Mouse (Mus musculus) hindbrain, embryonic 10.5 days (tissue): Measurements from ENCODE around the gene Dnase1l1. TPM values are rescaled to one million over a fixed set of nuclear protein-coding genes. Genes with fewer than 3 reads are reported as not detected.
A peak's percentile ranks its signal among the peaks of the same experiment; 100 is the strongest.

Experiments used
- DNase-seq: peaks from one replicate; pipeline ENCODE4 v3.0.0-alpha.2; 2017; ENCODE audit warnings: low spot score
- H3K27ac ChIP-seq: fragments of 300-500 bp; sonication (generic); 2 replicates; pipeline ENCODE4 v1.5.1; 2016; ENCODE audit warnings: mild to moderate bottlenecking, moderate library complexity
- H3K27me3 ChIP-seq: fragments of 300-500 bp; sonication (generic); 2 replicates; pipeline ENCODE4 v1.6.1; 2016; ENCODE audit warnings: mild to moderate bottlenecking; ENCODE audit not compliant: poor library complexity, insufficient read depth, severe bottlenecking
- H3K36me3 ChIP-seq: fragments of 300-500 bp; sonication (generic); 2 replicates; pipeline ENCODE4 v1.6.1; 2016; ENCODE audit warnings: mild to moderate bottlenecking, moderate library complexity
- H3K4me1 ChIP-seq: fragments of 300-500 bp; sonication (generic); replicated peaks from 2 replicates; pipeline ENCODE4 v1.6.1; 2016; ENCODE audit warnings: mild to moderate bottlenecking
- H3K4me3 ChIP-seq: fragments of 300-500 bp; sonication (generic); 2 replicates; pipeline ENCODE4 v1.5.1; 2016; ENCODE audit warnings: mild to moderate bottlenecking, moderate library complexity
- H3K9me3 ChIP-seq: fragments of 300-500 bp; sonication (generic); 2 replicates; pipeline ENCODE4 v1.6.1; 2016; ENCODE audit warnings: mild to moderate bottlenecking, moderate library complexity
- WGBS: fragments of 180-500 bp; shearing (Covaris S2); methylation state at CpG from one replicate; pipeline ENCODE4 v1.1.7; 2016; 5-methylcytosine and 5-hydroxymethylcytosine counted together
- polyA plus RNA-seq: library from polyadenylated mRNA; unstranded; fragments of >200 nt; fragmentation: Nextera tagmentation; extraction: Ambion mirVana; gene quantifications from 2 replicates; pipeline ENCODE4 v1.2.1, GENCODE M21; 2016

Gene Dnase1l1
- polyA plus RNA-seq, 1 experiment from 2014 or later: 5.2 TPM

DNA sequence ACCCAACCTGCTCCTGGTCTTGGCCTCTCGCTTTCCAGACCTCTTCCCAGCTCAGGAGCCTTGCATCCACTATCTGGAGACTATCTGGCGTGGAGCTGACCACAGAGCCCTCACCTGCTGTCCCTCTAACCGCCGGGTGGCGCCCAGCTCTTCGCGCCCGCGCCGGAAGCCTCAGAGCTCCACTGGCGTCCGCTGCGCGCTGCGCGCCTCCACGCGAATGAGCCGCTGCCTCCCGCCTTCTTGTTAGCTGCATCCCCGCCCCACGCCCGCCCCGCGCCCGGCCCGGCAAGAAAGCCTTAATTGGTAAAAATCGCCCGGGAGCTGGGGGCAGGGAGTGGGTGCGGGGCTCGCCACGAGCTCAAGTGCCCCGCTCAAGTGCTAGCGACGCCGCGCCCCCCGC, 32.5 kb downstream of the Dnase1l1 start, which contains the start of gene Flna:
Gene Flna, minus strand, starts transcription at position 206 of the 400 bp plus-strand sequence.
- H3K9me3 ChIP-seq: no peaks in the 10 kb centered on the region; the same call in 1 of the 2 replicates
- peaks cover 10% of the 10 kb centered on the region for H3K4me1 ChIP-seq
- H3K27ac ChIP-seq: peak within 1 kb of the TSS; percentile 87
- no peaks in the 10 kb centered on the region for H3K36me3 ChIP-seq
- peaks cover 6% of the 10 kb centered on the region; the same call in 1 of the 2 replicates for H3K27me3 ChIP-seq
- 24% methylated on average over 38 of the region's 38 CpGs for WGBS
- peak; percentile 62 for DNase-seq
- H3K4me3 ChIP-seq: peak within 1 kb of the TSS; percentile 60

DNA sequence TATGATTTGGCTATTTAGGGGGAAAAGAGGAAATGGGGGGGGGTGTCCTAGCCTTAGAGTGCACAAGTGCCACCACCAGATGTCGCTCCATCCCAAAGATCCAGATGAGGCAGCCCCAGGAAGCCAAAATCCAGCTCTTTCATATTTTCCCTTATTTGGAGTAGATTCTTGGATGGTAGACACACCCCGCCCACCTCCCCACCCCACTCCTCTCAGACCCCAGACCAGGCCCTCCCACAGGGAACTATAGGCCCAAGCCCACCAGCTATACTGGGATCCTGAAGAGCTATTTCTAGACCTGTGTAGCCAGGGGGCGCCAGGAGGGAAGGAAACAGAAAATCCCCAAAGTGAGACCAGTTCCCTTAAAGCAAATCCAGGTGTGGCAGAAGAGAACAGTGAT, 33.5 kb downstream of the Dnase1l1 start:
- H3K27me3 ChIP-seq: peaks cover 6% of the 10 kb centered on the region; the same call in 1 of the 2 replicates
- no peaks in the 10 kb centered on the region; the same call in 1 of the 2 replicates for H3K9me3 ChIP-seq
- H3K27ac ChIP-seq: no peak overlapping the region
- H3K36me3 ChIP-seq: peaks cover 5% of the 10 kb centered on the region; the same call in 1 of the 2 replicates
- peak; percentile 64 for DNase-seq
- peaks cover 14% of the 10 kb centered on the region for H3K4me1 ChIP-seq
- WGBS: 19% methylated on average over 3 of the region's 3 CpGs
- H3K4me3 ChIP-seq: no peak overlapping the region

GRCm38 (mm10) chrX:74246693-74247092, 35.4 kb downstream of the Dnase1l1 start:
- 20% methylated on average over 15 of the region's 15 CpGs for WGBS
- H3K36me3 ChIP-seq: peaks cover 24% of the 10 kb centered on the region
- H3K27me3 ChIP-seq: peaks cover 6% of the 10 kb centered on the region; the same call in 1 of the 2 replicates
- peak overlapping the region; percentile 94 for H3K27ac ChIP-seq
- peak overlapping the region; percentile 66 for H3K4me3 ChIP-seq
- H3K4me1 ChIP-seq: peaks cover 16% of the 10 kb centered on the region
- no peak for DNase-seq
- H3K9me3 ChIP-seq: no peaks in the 10 kb centered on the region; the same call in 1 of the 2 replicates

GRCm38 (mm10) chrX:74246213-74246681, 35.9 kb downstream of the Dnase1l1 start:
- Histone ChIP-seq H3K36me3 (peaks cover 29% of the 10 kb centered on the region), H3K4me1 (peaks cover 16% of the 10 kb centered on the region), H3K9me3 (no peaks in the 10 kb centered on the region; the same call in 1 of the 2 replicates), H3K4me3 (peak overlapping the region; percentile 66), H3K27ac (peak overlapping the region; percentile 94), H3K27me3 (peaks cover 6% of the 10 kb centered on the region; the same call in 1 of the 2 replicates)
- peak; percentile 86 for DNase-seq
- WGBS: 15% methylated on average over 38 of the region's 38 CpGs

GRCm38 (mm10) chrX:74245687-74246086, 36.5 kb downstream of the Dnase1l1 start:
- Histone ChIP-seq H3K4me1 (peaks cover 16% of the 10 kb centered on the region), H3K27me3 (peaks cover 4% of the 10 kb centered on the region; the same call in 1 of the 2 replicates), H3K4me3 (peak overlapping the region; percentile 66), H3K27ac (peak overlapping the region; percentile 94), H3K36me3 (peaks cover 34% of the 10 kb centered on the region), H3K9me3 (no peaks in the 10 kb centered on the region; the same call in 1 of the 2 replicates)
- peak; percentile 70 for DNase-seq
- 27% methylated on average over 21 of the region's 21 CpGs for WGBS

DNA sequence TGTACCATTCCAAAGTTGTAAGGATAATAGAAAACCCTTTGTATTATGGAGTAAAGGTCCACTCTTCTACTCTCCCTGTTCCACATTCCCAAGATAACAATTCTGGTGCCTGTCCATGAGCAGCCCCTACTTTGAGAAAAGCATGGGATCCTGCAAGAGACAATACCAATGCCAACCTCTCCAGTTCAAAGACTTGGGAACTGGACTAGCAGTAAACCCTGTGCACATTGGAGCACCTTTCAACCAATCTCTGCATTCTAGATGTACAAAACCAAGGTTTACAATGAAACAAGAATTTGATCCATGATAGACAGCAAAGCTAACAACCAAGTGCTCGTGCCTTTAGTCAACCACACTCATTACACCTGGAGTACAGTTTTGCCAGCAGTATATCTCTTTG, 37.0 kb downstream of the Dnase1l1 start:
- Histone ChIP-seq H3K36me3 (peaks cover 40% of the 10 kb centered on the region), H3K4me1 (peaks cover 16% of the 10 kb centered on the region), H3K9me3 (no peaks in the 10 kb centered on the region; the same call in 1 of the 2 replicates), H3K4me3 (peak overlapping the region; percentile 66), H3K27ac (peak overlapping the region; percentile 94), H3K27me3 (no peaks in the 10 kb centered on the region)
- WGBS: 37% methylated on average over 1 of the region's 1 CpGs
- no peak for DNase-seq

- peak overlapping the region; percentile 66 for H3K4me3 ChIP-seq
- peak; percentile 63 for DNase-seq
- 30% methylated on average over 3 of the region's 3 CpGs for WGBS
- H3K4me1 ChIP-seq: peaks cover 12% of the 10 kb centered on the region
- H3K27ac ChIP-seq: peak overlapping the region; percentile 94
- H3K9me3 ChIP-seq: no peaks in the 10 kb centered on the region; the same call in 1 of the 2 replicates
- H3K27me3 ChIP-seq: no peaks in the 10 kb centered on the region
- peaks cover 45% of the 10 kb centered on the region for H3K36me3 ChIP-seq
Observed at GRCm38 (mm10) chrX:74244614-74245083, 37.5 kb downstream of the Dnase1l1 start.

- Histone ChIP-seq H3K27ac (peak overlapping the region; percentile 94), H3K4me1 (peaks cover 6% of the 10 kb centered on the region), H3K36me3 (peaks cover 53% of the 10 kb centered on the region), H3K9me3 (no peaks in the 10 kb centered on the region), H3K27me3 (no peaks in the 10 kb centered on the region), H3K4me3 (peak overlapping the region; percentile 66)
- DNase-seq: no peak
- 77% methylated on average over 3 of the region's 3 CpGs for WGBS
Observed at GRCm38 (mm10) chrX:74243807-74244206, 38.3 kb downstream of the Dnase1l1 start.

DNA sequence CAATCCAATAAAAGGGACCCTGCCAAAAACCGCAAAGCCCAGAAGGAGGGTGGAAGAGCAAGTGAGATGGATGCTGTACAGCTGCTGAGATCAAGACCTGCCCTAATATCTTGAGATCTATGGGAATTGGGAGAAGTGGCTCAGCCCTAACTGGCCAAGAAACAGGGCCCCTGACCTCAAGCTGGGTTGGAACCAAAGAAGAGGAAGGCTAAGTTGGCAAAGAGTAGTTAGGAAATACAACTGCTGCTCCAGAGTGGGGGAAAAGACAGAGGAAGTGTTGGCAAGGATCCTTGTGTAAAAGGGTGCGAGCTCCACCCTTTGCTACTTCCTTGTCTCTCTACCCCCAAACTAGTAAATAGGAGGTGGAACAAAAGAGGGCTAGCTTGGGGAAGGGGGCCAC, 38.7 kb downstream of the Dnase1l1 start:
- H3K4me1 ChIP-seq: peaks cover 6% of the 10 kb centered on the region
- peaks cover 57% of the 10 kb centered on the region for H3K36me3 ChIP-seq
- H3K4me3 ChIP-seq: peak overlapping the region; percentile 66
- DNase-seq: no peak
- H3K27me3 ChIP-seq: no peaks in the 10 kb centered on the region
- 88% methylated on average over 2 of the region's 2 CpGs for WGBS
- peak overlapping the region; percentile 94; the same call in 1 of the 2 replicates for H3K27ac ChIP-seq
- H3K9me3 ChIP-seq: no peaks in the 10 kb centered on the region

DNA sequence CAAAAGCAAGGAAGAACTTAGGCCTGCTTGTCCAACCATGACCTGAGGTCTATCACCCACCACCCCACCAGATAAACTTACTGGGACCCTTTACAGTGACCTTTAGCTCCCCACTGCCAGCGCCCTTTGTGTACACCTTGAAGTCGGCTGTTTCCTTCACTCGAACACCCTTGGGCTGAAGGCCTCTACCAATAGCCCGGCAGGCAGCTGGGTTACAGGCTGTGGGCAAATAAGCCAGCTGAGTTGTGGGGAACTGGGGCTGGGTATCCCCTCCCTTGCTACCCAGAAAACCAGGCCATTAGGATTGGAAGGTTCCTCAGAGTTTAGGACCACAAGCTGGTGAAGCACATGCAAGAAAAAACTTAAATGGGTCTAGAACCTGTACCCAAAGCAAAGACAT, 41.8 kb downstream of the Dnase1l1 start:
- H3K36me3 ChIP-seq: peaks cover 86% of the 10 kb centered on the region
- H3K9me3 ChIP-seq: no peaks in the 10 kb centered on the region
- peaks cover 6% of the 10 kb centered on the region for H3K4me1 ChIP-seq
- DNase-seq: no peak
- H3K27ac ChIP-seq: no peak overlapping the region
- H3K27me3 ChIP-seq: no peaks in the 10 kb centered on the region
- 96% methylated on average over 4 of the region's 4 CpGs for WGBS
- no peak overlapping the region for H3K4me3 ChIP-seq

DNA sequence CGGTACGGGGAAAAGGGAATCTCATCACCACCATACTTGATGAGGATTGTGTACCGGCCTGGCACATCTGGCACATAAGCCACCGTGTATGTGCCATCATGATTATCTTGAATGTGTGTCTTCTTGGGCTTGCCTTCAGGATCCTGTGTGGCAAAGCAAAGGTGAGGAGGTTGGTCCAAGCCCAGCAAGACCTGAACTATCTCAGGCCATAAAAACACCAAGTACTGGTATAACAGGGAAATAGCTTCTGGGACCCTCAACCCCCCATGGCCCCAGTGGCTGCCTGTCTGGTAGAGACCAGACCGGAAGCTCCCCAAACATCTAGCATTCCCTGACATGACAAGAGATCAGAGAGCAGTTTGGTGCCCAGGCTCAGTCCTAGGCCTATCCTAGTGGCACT, 48.9 kb downstream of the Dnase1l1 start:
- DNase-seq: no peak
- peaks cover 98% of the 10 kb centered on the region for H3K36me3 ChIP-seq
- no peaks in the 10 kb centered on the region for H3K4me1 ChIP-seq
- no peak overlapping the region for H3K27ac ChIP-seq
- H3K4me3 ChIP-seq: no peak overlapping the region
- WGBS: 94% methylated on average over 5 of the region's 5 CpGs
- H3K27me3 ChIP-seq: no peaks in the 10 kb centered on the region
- no peaks in the 10 kb centered on the region for H3K9me3 ChIP-seq

- Histone ChIP-seq H3K27me3 (no peaks in the 10 kb centered on the region), H3K36me3 (peaks cover 100% of the 10 kb centered on the region), H3K4me3 (no peak overlapping the region), H3K4me1 (no peaks in the 10 kb centered on the region), H3K9me3 (no peaks in the 10 kb centered on the region), H3K27ac (no peak overlapping the region)
- DNase-seq: no peak
- WGBS: 68% methylated on average over 1 of the region's 1 CpGs
Observed at GRCm38 (mm10) chrX:74230038-74230437, 52.1 kb downstream of the Dnase1l1 start.
